Mouse (Mus musculus): ENCODE data around the gene Cage1.

DNA sequence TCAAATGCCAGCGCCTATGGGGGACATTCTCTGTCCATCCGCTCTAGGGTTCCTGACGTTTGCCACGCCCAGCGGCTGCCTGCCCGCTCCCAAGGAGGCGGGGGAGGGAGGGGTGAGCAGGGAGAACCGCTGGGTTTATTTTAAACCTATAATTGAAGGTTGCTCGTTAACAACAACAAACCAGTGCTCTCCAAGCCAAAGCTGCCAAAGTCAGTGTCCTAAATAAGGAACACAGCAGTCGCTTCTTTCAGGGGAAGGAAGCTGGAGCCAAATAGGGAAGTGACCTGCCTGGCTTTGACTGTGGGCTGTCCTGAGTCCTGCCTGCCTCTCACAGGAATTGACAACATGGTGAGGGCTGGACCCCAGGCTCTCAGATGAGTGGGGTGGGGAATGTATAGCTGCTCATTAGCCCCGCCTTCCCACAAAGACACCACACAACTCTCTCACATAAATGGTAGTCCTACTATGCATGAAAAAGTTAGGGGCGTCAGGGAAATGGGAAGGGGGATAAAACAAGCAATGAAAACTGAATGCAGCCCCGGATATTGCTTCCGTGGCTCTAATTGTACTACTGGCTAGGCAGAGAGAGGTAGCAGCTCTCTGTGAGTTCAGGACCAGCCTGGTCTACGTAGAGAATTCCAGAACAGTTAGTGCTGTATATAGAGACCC is 77.5 kb downstream of the Cage1 start:
- TF ChIP-seq CTCF (IDR thresholded peaks at IDR 0.05), result no peak
- no peak for TF ChIP-seq EP300 (IDR thresholded peaks at IDR 0.05)
